Mouse (Mus musculus): ENCODE results near the gene Mlycd.
"Not testable (repeated sequence)": the region's sequence is repeated elsewhere in the genome, so short reads cannot be mapped to it uniquely, and the experiment has no call there.

Mlycd gene

DNA sequence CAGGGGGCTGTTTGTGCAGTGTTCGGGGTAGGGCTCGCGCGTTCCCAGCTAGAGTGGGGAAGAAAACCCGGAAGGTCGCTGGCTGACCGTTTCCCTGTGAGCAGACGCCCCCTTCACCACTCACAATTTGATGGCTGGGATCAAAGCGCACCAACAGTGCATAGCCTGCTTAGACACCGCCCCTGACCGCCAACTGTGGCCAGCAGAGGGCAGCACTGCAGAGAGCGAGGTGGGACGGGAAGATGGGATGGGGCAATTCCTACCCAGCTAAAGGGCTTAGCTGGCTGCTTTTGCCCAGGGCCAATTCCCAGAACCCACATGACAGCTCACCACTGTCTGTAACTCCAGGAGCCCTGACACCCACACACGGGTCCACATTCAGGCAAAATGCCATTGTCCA is 35.8 kb upstream of the Mlycd start:
- TF ChIP-seq POU5F1 (IDR thresholded peaks at IDR 0.05; ENCODE audit: borderline replicate concordance, low read length): no peak
- no peak for TF ChIP-seq NANOG (IDR thresholded peaks at IDR 0.05; ENCODE audit: borderline replicate concordance, low read length)
- TF ChIP-seq CTCF (conservative IDR thresholded peaks at IDR 0.05; ENCODE audit: low read length): peak; percentile 73
- Histone ChIP-seq H3K4me1 (replicated peaks; ENCODE audit: low read depth, low read length) (peaks cover 7% of the 10 kb centered on the region), H3K27me3 (ENCODE audit: insufficient read depth, low read length) (no peaks in the 10 kb centered on the region)

DNA sequence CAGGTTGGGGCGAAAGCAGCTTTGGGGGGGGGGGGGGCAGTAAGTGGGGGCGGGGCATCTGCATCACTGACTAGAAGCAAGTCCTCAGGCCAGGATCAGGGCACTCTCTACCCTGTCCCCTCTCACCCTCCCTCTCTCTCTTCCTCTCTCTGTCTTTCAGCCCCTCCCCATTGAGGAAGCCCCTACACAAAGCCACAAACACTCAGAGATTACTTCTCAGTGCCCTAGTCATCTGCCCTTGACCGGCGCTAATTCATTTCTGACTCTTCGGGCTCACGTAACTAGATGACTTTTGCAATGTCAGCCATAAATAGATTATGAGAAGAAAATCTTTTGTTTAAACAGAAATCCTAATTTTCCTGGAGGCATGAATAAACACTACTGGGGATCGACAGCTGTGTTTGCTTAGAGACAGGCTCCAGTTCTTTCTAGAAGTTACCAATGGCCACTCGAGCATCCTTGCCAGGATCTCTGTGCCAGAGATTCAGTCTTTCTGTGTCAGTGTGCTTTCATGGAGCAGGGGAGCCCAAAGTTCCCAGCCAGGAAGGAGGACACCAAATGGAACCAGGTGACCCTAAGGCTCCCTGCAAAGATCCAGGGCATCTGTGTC is 33.9 kb upstream of the Mlycd start:
- peaks cover 13% of the 10 kb centered on the region for H3K4me1 ChIP-seq (replicated peaks; ENCODE audit: low read depth, low read length)
- H3K9me3 ChIP-seq (ENCODE audit: low read length): 0 out of 2 replicates have a peak, but pooled peaks cover 4% of the 10 kb centered on the region
- no peaks in the 10 kb centered on the region for H3K36me3 ChIP-seq (ENCODE audit: insufficient read depth, low read length)
- no peaks in the 10 kb centered on the region for H3K27me3 ChIP-seq (ENCODE audit: insufficient read depth, low read length)
- TF ChIP-seq POU5F1 (IDR thresholded peaks at IDR 0.05; ENCODE audit: borderline replicate concordance, low read length): no peak
- no peak for TF ChIP-seq CTCF (conservative IDR thresholded peaks at IDR 0.05; ENCODE audit: low read length)
- TF ChIP-seq NANOG (IDR thresholded peaks at IDR 0.05; ENCODE audit: borderline replicate concordance, low read length): no peak
- H3K4me3 ChIP-seq (replicated peaks; ENCODE audit: low read length): no peak overlapping the region

More for the DNA sequence above, 35.8 kb upstream of the Mlycd start:
- Histone ChIP-seq H3K9me3 (ENCODE audit: low read length) (0 out of 2 replicates have a peak, but pooled peaks cover 4% of the 10 kb centered on the region), H3K4me3 (replicated peaks; ENCODE audit: low read length) (no peak overlapping the region), H3K36me3 (ENCODE audit: insufficient read depth, low read length) (no peaks in the 10 kb centered on the region)

DNA sequence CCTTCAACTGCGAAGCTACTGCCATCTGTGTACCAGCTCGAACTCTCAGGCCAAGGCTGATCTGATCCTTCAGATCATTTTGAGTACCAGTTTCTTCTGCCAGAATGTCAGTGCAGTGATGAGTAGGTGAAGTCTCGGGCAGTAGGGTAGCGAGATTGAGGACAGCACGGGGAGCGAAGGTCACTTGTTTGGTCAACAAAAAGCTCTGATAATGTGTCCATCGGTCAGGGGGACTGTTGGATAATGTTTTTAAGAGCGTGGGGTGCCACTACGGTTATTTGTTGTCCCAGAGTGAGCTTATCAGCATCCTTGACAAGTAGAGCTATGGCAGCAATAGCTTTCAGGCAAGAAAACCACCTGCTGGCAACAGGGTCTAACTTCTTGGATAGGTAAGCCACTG is 20.0 kb upstream of the Mlycd start:
- H3K9me3 ChIP-seq (ENCODE audit: low read length): peaks cover 23% of the 10 kb centered on the region
- not testable (repeated sequence) for H3K4me1 ChIP-seq (replicated peaks; ENCODE audit: low read depth, low read length); H3K4me3 ChIP-seq (replicated peaks; ENCODE audit: low read length); H3K36me3 ChIP-seq (ENCODE audit: insufficient read depth, low read length); H3K27me3 ChIP-seq (ENCODE audit: insufficient read depth, low read length)

DNA sequence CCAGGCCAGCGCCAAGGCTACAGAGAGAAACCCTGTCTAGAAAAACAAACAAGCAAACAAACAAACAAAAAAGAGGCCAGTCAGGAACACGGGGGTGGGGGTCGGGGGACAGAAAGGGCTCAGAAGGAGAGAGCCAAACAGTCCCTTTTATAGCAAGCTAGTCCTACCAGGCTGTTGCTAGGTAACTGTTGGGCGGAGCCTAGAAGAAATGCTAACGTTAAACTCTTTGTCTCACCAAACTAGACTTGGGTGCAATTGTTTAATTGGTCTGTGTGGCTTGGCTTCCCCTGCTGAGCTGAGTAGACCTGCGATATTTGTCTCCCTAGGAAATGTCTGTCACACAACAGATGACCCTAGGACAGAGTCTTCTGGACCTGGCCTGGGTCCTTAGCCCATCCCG is 16.2 kb upstream of the Mlycd start:
- TF ChIP-seq CTCF (conservative IDR thresholded peaks at IDR 0.05; ENCODE audit: low read length): no peak
- no peak for TF ChIP-seq NANOG (IDR thresholded peaks at IDR 0.05; ENCODE audit: borderline replicate concordance, low read length)
- no peak for TF ChIP-seq POU5F1 (IDR thresholded peaks at IDR 0.05; ENCODE audit: borderline replicate concordance, low read length)
- H3K4me3 ChIP-seq (replicated peaks; ENCODE audit: low read length): no peak overlapping the region
- H3K27me3 ChIP-seq (ENCODE audit: insufficient read depth, low read length): peaks cover 2% of the 10 kb centered on the region; the same call in 1 of the 2 replicates
- H3K36me3 ChIP-seq (ENCODE audit: insufficient read depth, low read length): no peaks in the 10 kb centered on the region
- peaks cover 14% of the 10 kb centered on the region; the same call in 1 of the 2 replicates for H3K9me3 ChIP-seq (ENCODE audit: low read length)
- H3K4me1 ChIP-seq (replicated peaks; ENCODE audit: low read depth, low read length): peaks cover 7% of the 10 kb centered on the region

DNA sequence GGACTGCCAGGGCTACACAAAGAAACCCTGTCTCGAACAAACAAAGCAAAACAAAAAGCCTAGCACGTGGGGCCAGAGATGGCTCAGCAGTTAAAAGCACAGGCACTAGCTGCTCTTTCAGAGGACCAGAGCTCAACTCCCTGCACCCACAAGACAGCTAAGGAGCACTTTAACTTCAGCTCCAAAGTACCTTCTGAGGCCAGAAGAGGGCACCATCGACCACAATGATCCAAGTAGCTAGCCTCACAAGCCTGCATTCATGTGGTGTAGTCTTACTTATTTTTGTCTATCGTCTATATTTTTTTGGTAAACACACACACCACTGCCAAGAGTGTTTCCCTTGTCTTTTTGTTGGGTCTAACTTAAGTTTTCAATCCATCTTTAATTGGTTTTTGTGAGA is 14.1 kb upstream of the Mlycd start:
- Histone ChIP-seq H3K36me3 (ENCODE audit: insufficient read depth, low read length) (no peaks in the 10 kb centered on the region), H3K9me3 (ENCODE audit: low read length) (peaks cover 14% of the 10 kb centered on the region; the same call in 1 of the 2 replicates), H3K27me3 (ENCODE audit: insufficient read depth, low read length) (peaks cover 4% of the 10 kb centered on the region), H3K4me3 (replicated peaks; ENCODE audit: low read length) (no peak overlapping the region), H3K4me1 (replicated peaks; ENCODE audit: low read depth, low read length) (peaks cover 10% of the 10 kb centered on the region)
- TF ChIP-seq CTCF (conservative IDR thresholded peaks at IDR 0.05; ENCODE audit: low read length) (peak; percentile 50), POU5F1 (IDR thresholded peaks at IDR 0.05; ENCODE audit: borderline replicate concordance, low read length) (no peak), NANOG (IDR thresholded peaks at IDR 0.05; ENCODE audit: borderline replicate concordance, low read length) (no peak)

DNA sequence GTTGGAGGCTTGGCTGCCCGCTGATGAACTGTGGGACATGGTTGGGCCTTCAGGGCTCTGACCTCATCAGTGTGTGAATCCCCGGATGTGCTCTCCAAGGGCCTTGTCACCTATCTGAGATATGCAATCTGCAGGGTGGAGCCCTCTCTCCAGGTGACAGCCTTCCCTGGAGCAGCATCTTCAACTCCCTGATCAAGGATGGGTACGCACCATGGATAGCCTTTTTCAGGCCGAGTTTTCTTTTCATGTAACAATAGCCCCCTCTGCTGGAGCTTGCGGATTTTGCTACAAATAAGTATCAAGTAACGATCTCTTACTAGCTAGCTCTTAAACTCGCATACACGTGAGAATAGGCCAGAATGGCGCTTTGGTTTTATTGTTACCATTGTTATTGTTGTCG is 10.2 kb upstream of the Mlycd start:
- Histone ChIP-seq H3K4me3 (replicated peaks; ENCODE audit: low read length) (no peak overlapping the region), H3K27me3 (ENCODE audit: insufficient read depth, low read length) (peaks cover 29% of the 10 kb centered on the region), H3K4me1 (replicated peaks; ENCODE audit: low read depth, low read length) (0 out of 2 replicates have a peak, but pooled peaks cover 3% of the 10 kb centered on the region), H3K9me3 (ENCODE audit: low read length) (no peaks in the 10 kb centered on the region), H3K36me3 (ENCODE audit: insufficient read depth, low read length) (no peaks in the 10 kb centered on the region)
- TF ChIP-seq CTCF (conservative IDR thresholded peaks at IDR 0.05; ENCODE audit: low read length) (peak; percentile 70), NANOG (IDR thresholded peaks at IDR 0.05; ENCODE audit: borderline replicate concordance, low read length) (no peak)

DNA sequence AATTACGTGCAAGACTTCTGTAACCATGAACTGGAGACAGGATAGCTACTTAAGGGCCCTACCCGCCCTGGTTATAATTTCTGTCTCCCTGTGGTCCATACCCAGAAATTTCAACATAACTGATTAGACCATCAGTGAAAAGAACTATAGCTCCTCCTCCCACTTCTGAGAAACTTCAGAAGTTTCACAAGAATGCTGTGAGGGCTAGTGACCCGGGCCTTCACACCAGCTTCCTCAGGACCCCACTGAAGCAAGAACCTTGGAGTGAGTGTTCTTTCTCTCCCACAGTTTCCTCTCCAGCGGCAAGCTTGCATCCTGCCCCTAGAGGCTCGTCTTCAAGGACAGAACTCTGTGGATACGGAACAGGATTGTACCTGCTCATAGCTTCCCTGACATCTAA is 8.8 kb upstream of the Mlycd start:
- H3K36me3 ChIP-seq (ENCODE audit: insufficient read depth, low read length): no peaks in the 10 kb centered on the region
- H3K9me3 ChIP-seq (ENCODE audit: low read length): no peaks in the 10 kb centered on the region
- H3K4me1 ChIP-seq (replicated peaks; ENCODE audit: low read depth, low read length): 0 out of 2 replicates have a peak, but pooled peaks cover 3% of the 10 kb centered on the region
- H3K4me3 ChIP-seq (replicated peaks; ENCODE audit: low read length): no peak overlapping the region
- TF ChIP-seq CTCF (conservative IDR thresholded peaks at IDR 0.05; ENCODE audit: low read length) (no peak), NANOG (IDR thresholded peaks at IDR 0.05; ENCODE audit: borderline replicate concordance, low read length) (no peak), POU5F1 (IDR thresholded peaks at IDR 0.05; ENCODE audit: borderline replicate concordance, low read length) (no peak)
- peaks cover 29% of the 10 kb centered on the region for H3K27me3 ChIP-seq (ENCODE audit: insufficient read depth, low read length)

DNA sequence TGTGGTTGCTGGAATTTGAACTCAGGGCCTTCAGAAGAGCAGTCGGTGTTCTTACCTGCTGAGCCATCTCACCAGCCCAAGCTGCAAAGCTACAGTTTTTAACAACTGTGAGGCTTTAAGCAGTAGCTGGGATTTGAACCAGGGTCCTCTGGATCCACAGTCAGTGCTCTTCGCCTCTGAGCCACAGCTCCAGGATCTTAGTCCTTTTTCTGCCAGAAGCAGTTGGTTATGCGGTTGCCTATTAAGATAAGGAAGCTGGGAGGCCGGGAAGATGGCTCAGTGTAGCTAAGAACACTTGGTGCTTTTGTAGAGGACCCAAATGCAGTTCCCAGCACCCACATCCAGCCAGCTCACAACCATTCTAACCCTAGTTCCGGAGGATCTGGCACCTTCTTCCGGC is 7.7 kb upstream of the Mlycd start:
- Histone ChIP-seq H3K36me3 (ENCODE audit: insufficient read depth, low read length) (no peaks in the 10 kb centered on the region), H3K4me3 (replicated peaks; ENCODE audit: low read length) (no peak overlapping the region), H3K4me1 (replicated peaks; ENCODE audit: low read depth, low read length) (0 out of 2 replicates have a peak, but pooled peaks cover 3% of the 10 kb centered on the region), H3K9me3 (ENCODE audit: low read length) (no peaks in the 10 kb centered on the region), H3K27me3 (ENCODE audit: insufficient read depth, low read length) (peaks cover 29% of the 10 kb centered on the region)
- TF ChIP-seq POU5F1 (IDR thresholded peaks at IDR 0.05; ENCODE audit: borderline replicate concordance, low read length): no peak
- no peak for TF ChIP-seq CTCF (conservative IDR thresholded peaks at IDR 0.05; ENCODE audit: low read length)
- no peak for TF ChIP-seq NANOG (IDR thresholded peaks at IDR 0.05; ENCODE audit: borderline replicate concordance, low read length)

DNA sequence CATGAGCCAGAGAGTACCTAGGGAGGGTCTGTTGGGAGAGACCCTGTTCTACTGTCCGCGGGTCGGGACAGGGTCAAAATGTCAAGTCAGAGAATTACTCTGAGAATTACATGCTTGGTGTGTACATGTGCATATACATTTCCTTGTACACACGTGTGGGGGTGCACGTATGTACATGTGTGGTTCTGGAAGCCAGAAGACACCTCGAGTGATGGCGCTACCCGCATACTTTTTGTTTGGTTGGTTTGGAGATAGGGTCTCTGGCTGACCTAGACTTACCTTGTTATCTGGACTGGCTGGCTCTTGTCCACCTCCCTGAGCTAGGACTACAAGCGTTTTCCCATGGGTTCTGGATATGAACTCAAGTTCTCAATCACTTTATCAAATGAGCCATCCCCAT is 581 bp upstream of the Mlycd start:
- H3K4me3 ChIP-seq (replicated peaks; ENCODE audit: low read length): peak overlapping the region; percentile 83
- peaks cover 13% of the 10 kb centered on the region for H3K4me1 ChIP-seq (replicated peaks; ENCODE audit: low read depth, low read length)
- TF ChIP-seq CTCF (conservative IDR thresholded peaks at IDR 0.05; ENCODE audit: low read length) (no peak), NANOG (IDR thresholded peaks at IDR 0.05; ENCODE audit: borderline replicate concordance, low read length) (no peak), POU5F1 (IDR thresholded peaks at IDR 0.05; ENCODE audit: borderline replicate concordance, low read length) (no peak)
- no peaks in the 10 kb centered on the region for H3K9me3 ChIP-seq (ENCODE audit: low read length)
- H3K36me3 ChIP-seq (ENCODE audit: insufficient read depth, low read length): no peaks in the 10 kb centered on the region
- H3K27me3 ChIP-seq (ENCODE audit: insufficient read depth, low read length): peaks cover 38% of the 10 kb centered on the region

Data from E14TG2a.4 (cell line).